Mouse (Mus musculus) C2C12 (cell line): ENCODE measurements around the gene Clstn1. TPM values are rescaled to one million over a fixed set of nuclear protein-coding genes. Genes with fewer than 3 reads are reported as not detected.

Source experiments
- H3K27me3 ChIP-seq: one replicate; pipeline ENCODE4 v1.6.1; 2011; ENCODE audit not compliant: control insufficient read depth, insufficient read depth, insufficient read length
- H3K36me3 ChIP-seq: one replicate; pipeline ENCODE4 v1.6.1; 2011; ENCODE audit not compliant: control insufficient read depth, insufficient read depth
- H3K4me3 ChIP-seq: one replicate; pipeline ENCODE4 v1.5.1; 2011; ENCODE audit warnings: mild to moderate bottlenecking, control low read depth; ENCODE audit not compliant: poor library complexity, insufficient read depth, severe bottlenecking
- H3K79me2 ChIP-seq: one replicate; pipeline ENCODE4 v1.6.1; 2011; ENCODE audit not compliant: control insufficient read depth, insufficient read depth
- H3K79me3 ChIP-seq: one replicate; pipeline ENCODE4 v1.6.1; 2011; ENCODE audit warnings: low read depth, control low read depth
- H3ac ChIP-seq: one replicate; pipeline ENCODE3; 2011; ENCODE audit warnings: low read depth; ENCODE audit not compliant: control insufficient read depth, insufficient read length
- CEBPB ChIP-seq: IDR thresholded peaks from one replicate; pipeline ENCODE4 v1.6.1; 2011; ENCODE audit warnings: low read depth, mild to moderate bottlenecking, control low read depth, moderate library complexity
- CTCF ChIP-seq: IDR thresholded peaks from one replicate; pipeline ENCODE4 v1.5.1; 2011; ENCODE audit not compliant: control insufficient read depth, insufficient read depth, insufficient read length
- FOSL1 ChIP-seq: IDR thresholded peaks from one replicate; pipeline ENCODE4 v1.8.0; 2011; ENCODE audit warnings: mild to moderate bottlenecking, low read length; ENCODE audit not compliant: poor library complexity, insufficient read depth, severe bottlenecking
- MAX ChIP-seq: IDR thresholded peaks from one replicate; pipeline ENCODE4 v1.6.1; 2011; ENCODE audit warnings: mild to moderate bottlenecking, control low read depth
- MYOD1 ChIP-seq: IDR thresholded peaks from one replicate; pipeline ENCODE4 v1.6.1; 2011; ENCODE audit warnings: low read depth; ENCODE audit not compliant: control insufficient read depth, insufficient read length
- MYOG ChIP-seq: IDR thresholded peaks from one replicate; pipeline ENCODE4 v1.6.1; 2011; ENCODE audit not compliant: control insufficient read depth, insufficient read length; ENCODE audit errors: extremely low read depth
- USF1 ChIP-seq: IDR thresholded peaks from one replicate; pipeline ENCODE4 v1.6.1; 2011; ENCODE audit warnings: low read depth, mild to moderate bottlenecking, control low read depth, moderate library complexity
- polyA plus RNA-seq: library from polyadenylated mRNA; unstranded; fragments of >200 nt; fragmentation: generic; extraction: Trizol; gene quantifications from one replicate; pipeline ENCODE4 v1.2.1, GENCODE M21; 2012; ENCODE audit warnings: missing spikeins

Gene Clstn1
- polyA plus RNA-seq, 1 experiment = 45.3 TPM

- no peaks in the 10 kb centered on the region for H3K79me2 ChIP-seq
- no peaks in the 10 kb centered on the region for H3K27me3 ChIP-seq
- H3ac ChIP-seq = no peak overlapping the region
- H3K4me3 ChIP-seq = no peak overlapping the region
- peaks cover 7% of the 10 kb centered on the region for H3K36me3 ChIP-seq
- TF ChIP-seq MYOD1 (no peak), MAX (no peak), USF1 (no peak), CTCF (no peak), FOSL1 (no peak), CEBPB (no peak), MYOG (no peak)
- H3K79me3 ChIP-seq = no peaks in the 10 kb centered on the region
These were observed 22.3 kb upstream of the Clstn1 start for GRCm38 (mm10) chr4:149563941-149564361.

- H3K27me3 ChIP-seq = no peaks in the 10 kb centered on the region
- no peaks in the 10 kb centered on the region for H3K79me2 ChIP-seq
- peaks cover 5% of the 10 kb centered on the region for H3K36me3 ChIP-seq
- no peak overlapping the region for H3ac ChIP-seq
- TF ChIP-seq MYOG = no peak
- TF ChIP-seq USF1 = no peak
- TF ChIP-seq MAX = no peak
- TF ChIP-seq CTCF = no peak
- no peak for TF ChIP-seq CEBPB
- TF ChIP-seq FOSL1 = no peak
- TF ChIP-seq MYOD1 = no peak
- H3K4me3 ChIP-seq = no peak overlapping the region
- H3K79me3 ChIP-seq = no peaks in the 10 kb centered on the region
These were observed 21.5 kb upstream of the Clstn1 start for GRCm38 (mm10) chr4:149564452-149565407.

GRCm38 (mm10) chr4:149567432-149568026 lies 18.7 kb upstream of the Clstn1 start:
- no peaks in the 10 kb centered on the region for H3K36me3 ChIP-seq
- no peaks in the 10 kb centered on the region for H3K27me3 ChIP-seq
- no peaks in the 10 kb centered on the region for H3K79me3 ChIP-seq
- no peak overlapping the region for H3ac ChIP-seq
- H3K4me3 ChIP-seq = no peak overlapping the region
- TF ChIP-seq CTCF (no peak), MYOD1 (no peak), USF1 (no peak), CEBPB (no peak), MAX (no peak), MYOG (no peak), FOSL1 (no peak)
- H3K79me2 ChIP-seq = no peaks in the 10 kb centered on the region

- no peak for TF ChIP-seq CTCF
- no peak for TF ChIP-seq FOSL1
- TF ChIP-seq MYOD1 = no peak
- TF ChIP-seq CEBPB = no peak
- TF ChIP-seq USF1 = no peak
- TF ChIP-seq MYOG = no peak
- TF ChIP-seq MAX = no peak
These were observed 17.6 kb upstream of the Clstn1 start for GRCm38 (mm10) chr4:149568622-149569021.

GRCm38 (mm10) chr4:149569781-149570497 lies 16.3 kb upstream of the Clstn1 start:
- TF ChIP-seq MYOD1 (no peak), CTCF (no peak), USF1 (no peak), MAX (no peak), CEBPB (no peak), FOSL1 (no peak), MYOG (no peak)
- H3K79me2 ChIP-seq = no peaks in the 10 kb centered on the region
- no peak overlapping the region for H3ac ChIP-seq
- H3K27me3 ChIP-seq = no peaks in the 10 kb centered on the region
- no peaks in the 10 kb centered on the region for H3K79me3 ChIP-seq
- H3K36me3 ChIP-seq = no peaks in the 10 kb centered on the region
- H3K4me3 ChIP-seq = no peak overlapping the region

More at GRCm38 (mm10) chr4:149568622-149569021, 17.6 kb upstream of the Clstn1 start:
- Histone ChIP-seq H3K79me3 (no peaks in the 10 kb centered on the region), H3K36me3 (no peaks in the 10 kb centered on the region), H3ac (no peak overlapping the region), H3K27me3 (no peaks in the 10 kb centered on the region), H3K79me2 (no peaks in the 10 kb centered on the region), H3K4me3 (no peak overlapping the region)
